Mouse (Mus musculus) ES-Bruce4 (cell line): ENCODE data around the gene Selenow. TPM values are rescaled to one million over a fixed set of nuclear protein-coding genes. Genes with fewer than 3 reads are reported as not detected.
A peak's percentile ranks its signal among the peaks of the same experiment; 100 is the strongest.

ENCODE experiments used
- H3K27ac ChIP-seq: 2 replicates; pipeline ENCODE4 v1.5.1; 2012; ENCODE audit warnings: low read length, inconsistent platforms; ENCODE audit not compliant: insufficient read depth
- H3K27me3 ChIP-seq: 2 replicates; pipeline ENCODE4 v1.6.1; 2012; ENCODE audit warnings: mild to moderate bottlenecking, low read length, inconsistent platforms; ENCODE audit not compliant: control insufficient read depth, poor library complexity, insufficient read depth, severe bottlenecking
- H3K36me3 ChIP-seq: 2 replicates; pipeline ENCODE4 v1.6.1; 2012; ENCODE audit warnings: inconsistent platforms, mild to moderate bottlenecking, low read length, moderate library complexity; ENCODE audit not compliant: control insufficient read depth, poor library complexity, insufficient read depth, severe bottlenecking
- H3K4me1 ChIP-seq: one replicate; pipeline ENCODE4 v1.8.1; 2011; ENCODE audit warnings: low read length; ENCODE audit not compliant: control insufficient read depth, insufficient read depth
- H3K4me3 ChIP-seq: 2 replicates; pipeline ENCODE4 v1.5.1; 2011; ENCODE audit warnings: low read depth, mild to moderate bottlenecking, low read length
- H3K9ac ChIP-seq: 2 replicates; pipeline ENCODE4 v1.6.1; 2012; ENCODE audit warnings: low read depth, mild to moderate bottlenecking, inconsistent platforms; ENCODE audit not compliant: poor library complexity, severe bottlenecking
- H3K9me3 ChIP-seq: replicated peaks from 2 replicates; pipeline ENCODE4 v1.6.1; 2012; ENCODE audit warnings: mild to moderate bottlenecking, low read length, inconsistent platforms; ENCODE audit not compliant: control insufficient read depth, poor library complexity, insufficient read depth, severe bottlenecking
- CTCF ChIP-seq: IDR thresholded peaks from one replicate; pipeline ENCODE4 v1.8.1; 2011; ENCODE audit warnings: low read depth, low read length
- EP300 ChIP-seq: IDR thresholded peaks from 2 replicates; pipeline ENCODE4 v1.6.1; 2011; ENCODE audit warnings: low read depth, low read length; ENCODE audit not compliant: insufficient read depth
- POLR2A ChIP-seq: IDR thresholded peaks from one replicate; pipeline ENCODE4 v1.8.1; 2011; ENCODE audit warnings: low read length; ENCODE audit not compliant: insufficient read depth
- polyA plus RNA-seq: library from polyadenylated mRNA; stranded (reverse); fragments of >200 nt; gene quantifications from 2 replicates; pipeline ENCODE4 v1.2.4, GENCODE M21; 2011; ENCODE audit warnings: low read depth; ENCODE audit not compliant: missing spikeins, insufficient read depth, insufficient read length

Selenow gene
- polyA plus RNA-seq, 1 experiment, result 93.1 TPM

- Histone ChIP-seq H3K27ac (no peak overlapping the region), H3K9me3 (no peaks in the 10 kb centered on the region), H3K4me1 (no peaks in the 10 kb centered on the region), H3K9ac (no peak overlapping the region), H3K4me3 (no peak overlapping the region), H3K36me3 (peaks cover 68% of the 10 kb centered on the region), H3K27me3 (no peaks in the 10 kb centered on the region)
- TF ChIP-seq CTCF (no peak), EP300 (no peak), POLR2A (no peak)
These were observed 16.4 kb upstream of the Selenow start for GRCm38 (mm10) chr7:15938621-15939020.

DNA sequence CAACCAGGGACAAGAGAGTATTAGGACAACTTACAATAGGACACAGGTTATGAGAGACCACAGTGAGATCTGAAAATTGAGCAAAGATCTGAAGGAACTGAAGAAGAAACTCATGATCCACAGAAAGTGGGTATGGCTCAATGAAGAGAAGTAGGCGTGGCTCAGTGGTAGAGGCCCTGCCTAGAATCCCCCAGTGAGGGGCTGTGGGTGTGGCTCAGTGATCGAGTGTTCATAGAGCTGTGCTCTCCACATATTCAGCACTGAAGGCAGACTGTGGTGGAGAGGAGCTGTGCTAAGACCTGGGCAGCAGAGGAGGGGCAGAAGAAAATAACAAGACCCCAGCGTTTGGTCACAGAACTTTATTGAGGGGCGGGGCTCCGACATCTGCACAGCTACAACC, 15.3 kb upstream of the Selenow start:
- Histone ChIP-seq H3K9me3 (no peaks in the 10 kb centered on the region), H3K27me3 (no peaks in the 10 kb centered on the region), H3K4me1 (no peaks in the 10 kb centered on the region), H3K27ac (no peak overlapping the region), H3K4me3 (no peak overlapping the region), H3K36me3 (peaks cover 57% of the 10 kb centered on the region), H3K9ac (no peak overlapping the region)
- TF ChIP-seq CTCF (no peak), POLR2A (no peak), EP300 (no peak)

- H3K9ac ChIP-seq, result no peak overlapping the region
- H3K27me3 ChIP-seq, result no peaks in the 10 kb centered on the region
- H3K27ac ChIP-seq, result no peak overlapping the region
- TF ChIP-seq CTCF, result no peak
- TF ChIP-seq POLR2A, result no peak
- no peak for TF ChIP-seq EP300
- no peak overlapping the region for H3K4me3 ChIP-seq
- H3K4me1 ChIP-seq, result no peaks in the 10 kb centered on the region
- peaks cover 20% of the 10 kb centered on the region for H3K36me3 ChIP-seq
- no peaks in the 10 kb centered on the region for H3K9me3 ChIP-seq
These were observed 11.5 kb upstream of the Selenow start for GRCm38 (mm10) chr7:15933437-15934359.

GRCm38 (mm10) chr7:15931635-15932034, 9.4 kb upstream of the Selenow start:
- TF ChIP-seq CTCF (no peak), EP300 (no peak), POLR2A (no peak)
- no peak overlapping the region for H3K27ac ChIP-seq
- no peaks in the 10 kb centered on the region for H3K4me1 ChIP-seq

DNA sequence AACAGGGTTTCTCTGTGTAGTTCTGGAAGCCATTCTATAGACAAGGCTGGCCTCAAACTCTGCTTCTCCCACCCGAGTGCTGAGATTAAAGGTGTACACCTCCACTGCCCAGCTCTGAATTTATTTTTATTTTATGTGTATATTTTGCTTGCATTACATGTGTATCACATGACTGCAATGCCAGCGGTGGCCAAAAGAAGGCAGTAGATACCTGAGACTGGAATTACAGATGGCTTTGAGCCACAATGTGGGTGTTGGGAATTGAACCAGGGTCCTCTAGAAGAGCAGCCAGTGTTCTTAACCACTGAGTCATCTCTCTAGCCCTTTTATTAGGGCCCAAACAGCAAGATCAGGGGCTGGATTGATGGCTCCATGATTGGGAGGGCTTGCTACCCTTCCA, 8.3 kb upstream of the Selenow start:
- Histone ChIP-seq H3K4me1 (no peaks in the 10 kb centered on the region), H3K36me3 (no peaks in the 10 kb centered on the region)
- TF ChIP-seq POLR2A (no peak), CTCF (no peak), EP300 (no peak)

More at GRCm38 (mm10) chr7:15931635-15932034, 9.4 kb upstream of the Selenow start:
- Histone ChIP-seq H3K9me3 (no peaks in the 10 kb centered on the region), H3K9ac (no peak overlapping the region), H3K4me3 (no peak overlapping the region), H3K36me3 (no peaks in the 10 kb centered on the region), H3K27me3 (no peaks in the 10 kb centered on the region)

DNA sequence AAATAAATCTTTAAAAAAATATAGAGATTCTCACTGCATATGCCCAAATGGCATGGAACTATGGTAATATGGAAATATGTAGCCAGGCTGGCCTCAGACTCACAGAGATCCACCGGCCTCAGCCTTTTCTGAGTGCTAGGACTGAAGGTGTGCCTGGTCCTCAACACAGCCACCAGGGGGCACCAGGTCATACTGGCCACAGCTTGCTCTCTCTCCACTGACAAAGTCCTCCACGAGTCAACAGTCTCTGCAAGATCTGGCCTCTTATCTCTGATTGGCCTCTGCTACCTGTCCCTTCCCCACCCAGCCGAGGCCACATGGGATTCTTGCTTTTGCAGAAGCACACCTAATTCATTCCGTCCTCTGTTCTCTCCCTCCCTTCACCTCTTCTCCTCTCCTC, 7.7 kb upstream of the Selenow start:
- Histone ChIP-seq H3K27ac (no peak overlapping the region), H3K9ac (no peak overlapping the region), H3K36me3 (no peaks in the 10 kb centered on the region), H3K9me3 (no peaks in the 10 kb centered on the region), H3K4me1 (no peaks in the 10 kb centered on the region), H3K27me3 (no peaks in the 10 kb centered on the region), H3K4me3 (no peak overlapping the region)
- TF ChIP-seq CTCF (peak; percentile 91), EP300 (no peak)

More for the DNA sequence above, 8.3 kb upstream of the Selenow start:
- no peaks in the 10 kb centered on the region for H3K27me3 ChIP-seq
- H3K4me3 ChIP-seq, result no peak overlapping the region
- H3K9ac ChIP-seq, result no peak overlapping the region
- no peak overlapping the region for H3K27ac ChIP-seq
- no peaks in the 10 kb centered on the region for H3K9me3 ChIP-seq
